Mouse (Mus musculus): ENCODE results near the gene Pik3c2b. TPM values are rescaled to one million over a fixed set of nuclear protein-coding genes. Genes with fewer than 3 reads are reported as not detected.
"Not testable (repeated sequence)": the region's sequence is repeated elsewhere in the genome, so short reads cannot be mapped to it uniquely, and the experiment has no call there.

Pik3c2b gene
- 10 to 100 TPM; 12.2 to 21.6 TPM for total RNA-seq (2021)
- long read RNA-seq, experiment 1, partial matches to known transcripts, result 1 of 4 reads
- long read RNA-seq, experiment 1, other reads (novel, unspliced or antisense), result 3 of 4 reads
- long read RNA-seq, experiment 2, partial matches to known transcripts, result 0 of 1 reads
- long read RNA-seq, experiment 2, other reads (novel, unspliced or antisense), result 1 of 1 reads

- no peak for DNase-seq
- intact Hi-C loops (cut with DNase I; ENCODE audit: low total_unique reads), result loop anchor here (5.0 kb wide), 1 partner anchor 37 kb away; no protein-coding TSS in a partner anchor
Measured at GRCm38 (mm10) chr1:133045011-133045860, at the start of gene Pik3c2b. Gene Pik3c2b, plus strand, starts transcription at chr1:133045667.

DNA sequence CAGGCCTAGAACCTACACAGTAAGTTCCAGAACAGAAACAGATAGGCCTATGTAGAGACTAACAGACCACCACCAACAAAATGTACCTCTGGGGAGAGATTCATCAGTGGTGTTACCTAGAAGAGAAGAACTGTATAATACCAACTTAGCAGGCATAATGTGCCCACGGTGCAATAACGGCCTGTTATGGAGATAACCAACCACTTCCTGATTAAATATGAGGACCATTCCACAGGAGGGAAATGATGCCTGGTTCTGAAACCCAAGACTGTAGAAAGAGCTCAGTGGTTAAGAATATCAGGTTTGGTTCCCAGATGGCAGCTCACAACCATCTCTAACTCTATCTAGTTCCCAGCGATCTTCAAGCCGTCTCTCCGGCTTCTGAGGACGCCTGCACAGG, 45.1 kb upstream of the Pik3c2b start:
- no peak for DNase-seq
- intact Hi-C loops (cut with DNase I; ENCODE audit: low total_unique reads), result no loop called here

DNA sequence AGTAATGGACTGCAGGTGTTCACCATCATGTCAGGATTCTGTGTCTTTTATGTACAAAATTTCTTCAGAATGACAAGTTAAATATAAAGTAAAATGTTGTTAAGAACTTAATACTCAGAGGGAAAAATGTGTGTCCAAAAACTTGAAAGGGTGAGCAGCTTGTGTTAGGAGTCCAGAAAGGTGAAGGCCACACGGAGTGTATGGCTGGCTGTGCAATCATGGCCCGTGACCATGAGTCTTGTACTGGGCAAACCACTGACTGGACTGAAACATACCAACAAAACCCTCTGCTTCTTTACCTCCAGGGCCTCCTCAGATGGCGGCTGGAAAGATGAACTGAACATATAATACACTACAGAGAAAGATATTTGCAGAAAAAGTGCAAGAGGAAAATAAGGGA, 38.9 kb upstream of the Pik3c2b start:
- intact Hi-C loops (cut with DNase I; ENCODE audit: low total_unique reads), result no loop called here
- DNase-seq, result no peak

- intact Hi-C loops (cut with DNase I; ENCODE audit: low total_unique reads), result no loop called here
Measured at GRCm38 (mm10) chr1:133011955-133012841, 33.3 kb upstream of the Pik3c2b start.

DNA sequence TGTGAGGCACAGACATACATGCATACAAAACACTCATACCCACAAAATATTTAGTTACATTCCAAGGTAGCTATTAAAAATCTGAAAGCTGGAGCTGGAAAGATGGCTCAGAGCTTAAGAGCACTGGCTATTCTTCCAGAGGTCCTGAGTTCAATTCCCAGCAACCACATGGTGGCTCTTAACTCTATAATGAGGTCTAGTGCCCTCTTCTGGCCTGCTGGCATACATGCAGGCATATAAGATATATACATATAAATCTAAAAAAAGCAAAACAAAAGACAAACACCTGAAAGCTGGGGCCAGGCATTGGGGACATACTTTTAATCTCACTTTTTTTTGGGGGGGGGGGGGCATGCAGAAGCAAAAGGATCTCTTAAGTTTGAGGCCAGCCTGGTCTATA, 32.1 kb upstream of the Pik3c2b start:
- no peak for DNase-seq
- intact Hi-C loops (cut with DNase I; ENCODE audit: low total_unique reads), result no loop called here

More at GRCm38 (mm10) chr1:133011955-133012841, 33.3 kb upstream of the Pik3c2b start:
- no peak for DNase-seq

DNA sequence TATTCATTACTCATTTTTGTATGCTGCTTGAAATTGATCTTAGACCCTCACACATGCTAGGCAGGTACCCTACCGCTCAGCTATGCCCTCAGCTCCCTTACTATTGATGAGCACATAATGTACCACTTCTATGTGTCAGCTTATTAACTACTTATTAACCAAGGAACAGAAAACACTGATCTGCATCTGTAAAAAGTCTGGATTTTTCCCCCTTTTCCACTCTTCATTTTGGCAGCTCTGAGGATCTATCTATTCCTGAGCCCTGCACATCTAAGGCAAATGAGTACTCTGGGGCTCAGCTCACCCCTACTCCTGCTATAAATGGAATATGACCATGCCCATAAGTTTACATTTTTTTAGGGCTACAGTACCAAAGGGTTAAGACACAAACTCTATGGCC, 31.3 kb upstream of the Pik3c2b start:
- intact Hi-C loops (cut with DNase I; ENCODE audit: low total_unique reads), result no loop called here
- DNase-seq, result no peak

GRCm38 (mm10) chr1:133016775-133017428, 28.6 kb upstream of the Pik3c2b start:
- intact Hi-C loops (cut with DNase I; ENCODE audit: low total_unique reads), result no loop called here
- DNase-seq, result no peak

DNA sequence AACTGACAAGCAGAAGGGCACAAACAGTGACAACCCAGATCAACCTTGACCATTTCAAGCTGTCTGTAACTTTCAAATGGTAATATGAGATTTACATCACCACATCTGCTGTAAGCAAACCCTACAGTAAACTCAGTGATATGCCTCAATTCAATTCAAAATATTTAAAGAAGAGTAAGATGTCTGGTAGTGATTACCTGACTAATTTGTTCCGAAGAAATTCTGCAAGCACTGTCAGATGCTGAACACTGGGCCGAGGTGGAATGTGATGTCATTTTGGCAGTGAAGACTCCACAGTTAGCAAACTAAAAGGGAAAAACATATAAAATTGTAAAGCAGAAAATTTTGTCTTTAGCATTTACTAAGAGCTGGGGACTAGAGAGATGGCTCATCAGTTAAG, 26.9 kb upstream of the Pik3c2b start:
- intact Hi-C loops (cut with DNase I; ENCODE audit: low total_unique reads), result no loop called here
- no peak for DNase-seq

DNA sequence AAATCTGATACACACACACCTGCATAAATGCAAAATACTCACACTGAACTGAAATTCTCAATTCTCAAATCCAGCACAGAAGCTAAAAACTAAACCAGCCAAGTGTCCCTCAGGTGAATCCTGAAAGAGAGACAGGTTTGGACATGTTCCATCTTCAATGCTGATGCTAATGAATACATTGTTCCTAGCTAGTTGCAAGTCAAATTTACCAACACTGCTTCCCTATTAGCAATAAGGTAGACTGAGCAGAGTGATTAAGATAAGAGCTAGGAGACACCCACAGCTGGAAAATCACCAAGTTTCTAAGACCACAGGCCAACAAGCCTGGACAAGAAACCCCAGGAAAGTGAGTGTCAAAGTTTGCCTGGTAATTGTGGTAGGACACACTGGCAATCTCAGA, 26.2 kb upstream of the Pik3c2b start:
- intact Hi-C loops (cut with DNase I; ENCODE audit: low total_unique reads), result no loop called here

GRCm38 (mm10) chr1:133020137-133020894, 25.2 kb upstream of the Pik3c2b start:
- intact Hi-C loops (cut with DNase I; ENCODE audit: low total_unique reads), result no loop called here
- DNase-seq, result no peak

More for the DNA sequence above, 26.2 kb upstream of the Pik3c2b start:
- DNase-seq, result no peak

- DNase-seq, result no peak
- intact Hi-C loops (cut with DNase I; ENCODE audit: low total_unique reads), result no loop called here
Measured at GRCm38 (mm10) chr1:133021391-133021790, 24.1 kb upstream of the Pik3c2b start.

GRCm38 (mm10) chr1:133021971-133022370, 23.5 kb upstream of the Pik3c2b start:
- DNase-seq; intact Hi-C loops (cut with DNase I; ENCODE audit: low total_unique reads): not testable (repeated sequence)

DNA sequence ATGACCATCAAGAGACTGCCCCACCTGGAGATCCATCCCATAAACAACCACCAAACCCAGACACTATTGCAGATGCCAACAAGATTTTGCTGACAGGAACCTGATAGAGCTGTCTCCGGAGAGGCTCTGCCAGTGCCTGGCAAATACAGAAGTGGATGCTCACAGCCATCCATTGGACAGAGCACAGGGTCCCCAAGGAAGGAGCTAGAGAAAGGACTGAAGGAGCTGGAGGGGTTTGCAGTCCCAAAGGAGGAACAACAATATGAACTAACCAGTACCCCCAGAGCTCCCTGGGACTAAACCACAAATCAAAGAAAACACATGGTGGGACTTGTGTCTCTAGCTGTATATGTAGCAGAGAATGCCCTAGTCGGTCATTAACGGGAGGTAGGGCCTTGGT, 21.7 kb upstream of the Pik3c2b start:
- DNase-seq; intact Hi-C loops (cut with DNase I; ENCODE audit: low total_unique reads): not testable (repeated sequence)

DNA sequence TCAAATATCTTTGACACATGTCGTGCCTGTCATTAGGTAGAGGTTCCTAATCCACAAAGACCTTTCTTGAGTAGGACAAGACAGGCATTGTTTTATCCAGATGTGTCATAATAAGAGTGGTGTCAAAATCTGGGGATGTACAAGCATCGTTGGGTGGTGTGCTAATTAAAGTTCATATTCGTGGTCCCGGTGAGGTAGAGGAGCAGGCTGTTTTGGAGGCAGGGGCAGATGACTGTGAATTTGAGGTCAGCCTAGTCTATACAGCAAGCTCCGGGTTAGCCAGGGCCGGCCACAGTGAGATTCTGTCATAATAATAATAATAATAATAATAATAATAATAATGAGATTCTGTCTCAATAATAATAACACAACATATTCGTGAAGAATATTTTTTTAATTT, 21.0 kb upstream of the Pik3c2b start:
- intact Hi-C loops (cut with DNase I; ENCODE audit: low total_unique reads), result no loop called here
- no peak for DNase-seq

DNA sequence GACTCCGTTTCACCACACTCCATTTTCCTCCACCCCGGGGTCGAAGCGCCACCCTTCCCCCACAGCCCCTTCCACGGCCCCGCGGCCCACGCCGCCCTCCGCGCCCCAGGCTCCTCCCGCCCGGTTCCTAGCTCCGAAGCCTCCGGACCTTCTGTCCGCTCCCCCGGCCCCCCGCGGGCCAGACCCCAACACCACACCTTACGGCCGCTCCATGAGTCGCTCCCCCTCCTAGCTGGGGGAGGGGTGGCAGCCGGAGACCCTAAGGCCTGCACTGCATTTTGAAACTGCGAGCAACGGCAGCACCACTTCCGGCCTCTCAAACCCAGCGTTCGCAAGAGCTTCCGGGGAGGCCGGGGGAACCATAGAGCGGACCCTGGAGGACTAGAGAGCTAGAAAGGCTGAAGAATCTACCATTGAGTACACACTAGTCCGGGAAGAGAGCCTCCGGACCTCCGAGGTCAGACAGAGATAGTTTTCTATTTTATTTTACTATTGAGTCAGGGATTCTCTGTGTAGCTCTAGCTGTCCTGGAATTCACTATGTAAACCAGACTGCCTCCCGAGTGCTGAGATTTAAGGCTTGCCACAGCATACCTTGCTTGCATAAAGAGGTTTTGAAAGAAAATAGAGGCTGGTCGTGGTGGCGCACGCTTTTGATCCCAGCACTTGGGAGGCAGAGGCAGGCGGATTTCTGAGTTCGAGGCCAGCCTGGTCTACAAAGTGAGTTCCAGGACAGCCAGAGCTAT, 20.2 kb upstream of the Pik3c2b start:
- intact Hi-C loops (cut with DNase I; ENCODE audit: low total_unique reads), result no loop called here
- DNase-seq, result peak; percentile 88

- DNase-seq; intact Hi-C loops (cut with DNase I; ENCODE audit: low total_unique reads): not testable (repeated sequence)
Measured at GRCm38 (mm10) chr1:133025796-133026190, 19.7 kb upstream of the Pik3c2b start.

DNA sequence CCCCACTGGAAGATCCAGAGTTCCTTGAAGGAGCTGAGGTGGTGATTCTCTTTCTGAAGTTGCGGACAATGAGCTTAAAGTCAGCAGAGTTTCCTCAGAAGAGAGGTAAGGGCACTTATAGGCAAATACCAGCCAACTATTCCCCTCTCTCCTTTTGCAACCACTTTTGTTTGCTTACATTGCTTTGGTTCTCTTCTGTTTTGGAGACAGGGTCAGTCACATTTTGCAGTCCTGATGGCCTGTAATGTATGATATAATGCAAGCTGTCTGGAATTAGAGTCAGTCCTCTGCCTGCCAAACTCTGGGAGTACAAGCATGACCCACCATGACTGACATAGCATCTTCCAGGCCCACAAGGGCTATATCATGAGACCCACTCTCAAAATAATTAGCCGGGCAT, 18.3 kb upstream of the Pik3c2b start:
- no peak for DNase-seq
- intact Hi-C loops (cut with DNase I; ENCODE audit: low total_unique reads), result no loop called here

GRCm38 (mm10) chr1:133027980-133028379, 17.5 kb upstream of the Pik3c2b start:
- intact Hi-C loops (cut with DNase I; ENCODE audit: low total_unique reads), result no loop called here
- no peak for DNase-seq

All from gastrocnemius, postnatal 14 days (tissue).